16 mouse cellular contexts compared by ENCODE assay signal in genomic region chr11:58970831-58971530, GRCm38 (mm10). TPM values are rescaled to one million over a fixed set of nuclear protein-coding genes. Genes with fewer than 3 reads are reported as not detected.
DNase-seq lines count a peak whose midpoint lies in the region; ATAC-seq and TF ChIP-seq lines count a peak whose summit lies in the region.
"Had no signal": no experiment of that assay in that cellular context is flagged by ENCODE, and none has a peak within 500 bp of the region (broad histone marks: within the 10 kb centered on the region; RNA-seq: fewer than 3 reads in every experiment).

No protein-coding gene starts in this region.

- no peak for TF ChIP-seq POLR2A in kidney, adult 2 months (IDR thresholded peaks at IDR 0.05; ENCODE audit: low read depth, low read length)
- TF ChIP-seq POLR2A in bone marrow macrophage, adult 2 months (IDR thresholded peaks at IDR 0.05; ENCODE audit: borderline replicate concordance, low read depth, low read length) = no peak

- H3K27me3 ChIP-seq in embryonic facial prominence, embryonic 11.5 days (ENCODE audit: control insufficient read depth, insufficient read depth, low read length) = no peaks in the 10 kb centered on the region
- H3K27me3 ChIP-seq in embryonic facial prominence, embryonic 10.5 days (replicated peaks; ENCODE audit: low read depth, poor library complexity, severe bottlenecking) = no peaks in the 10 kb centered on the region
- no peaks in the 10 kb centered on the region for H3K27me3 ChIP-seq in kidney, embryonic 14.5 days (ENCODE audit: control insufficient read depth, insufficient read depth, low read length)
- no peaks in the 10 kb centered on the region for H3K27me3 ChIP-seq in kidney, adult 2 months (replicated peaks; ENCODE audit: control insufficient read depth, insufficient read depth, low read length)
- no peaks in the 10 kb centered on the region for H3K27me3 ChIP-seq in lung, embryonic 14.5 days (ENCODE audit: insufficient read depth, low read length)
- H3K27me3 ChIP-seq: intestine, embryonic 15.5 days; midbrain, embryonic 15.5 days; neural tube, embryonic 13.5 days; stomach, embryonic 15.5 days had no signal

- 90% methylated on average over 21 of the region's 21 CpGs for WGBS in embryonic facial prominence, embryonic 11.5 days
- WGBS in embryonic facial prominence, embryonic 10.5 days = 89% methylated on average over 21 of the region's 21 CpGs
- WGBS in kidney, embryonic 14.5 days = 93% methylated on average over 21 of the region's 21 CpGs
- 85% methylated on average over 21 of the region's 21 CpGs for WGBS in kidney, adult 2 months
- WGBS in lung, embryonic 14.5 days = 82% methylated on average over 21 of the region's 21 CpGs

- H3K9ac ChIP-seq in embryonic facial prominence, embryonic 11.5 days (replicated peaks; ENCODE audit: low read length) = no peak overlapping the region
- 0 out of 2 replicates have a peak overlapping the region, but pooled peaks have one; percentile 7 for H3K9ac ChIP-seq in kidney, embryonic 14.5 days (ENCODE audit: low read depth, low read length)
- H3K9ac ChIP-seq in lung, embryonic 14.5 days = no peak overlapping the region
- H3K9ac ChIP-seq: intestine, embryonic 15.5 days; midbrain, embryonic 15.5 days; neural tube, embryonic 13.5 days; stomach, embryonic 15.5 days had no signal

- peak; percentile 39; the same call in 1 of the 2 replicates for ATAC-seq in embryonic facial prominence, embryonic 11.5 days (replicated peaks; ENCODE audit: insufficient number of reproducible peaks, low FRiP score, low TSS enrichment, low read depth)
- ATAC-seq in kidney, embryonic 14.5 days (ENCODE audit: low FRiP score, low TSS enrichment) = no peak
- no peak for ATAC-seq in lung, embryonic 14.5 days (ENCODE audit: insufficient read depth)
- ATAC-seq: intestine, embryonic 15.5 days; midbrain, embryonic 15.5 days had no signal

- TF ChIP-seq CTCF in kidney, adult 2 months (conservative IDR thresholded peaks at IDR 0.05; ENCODE audit: insufficient read depth, insufficient read length, low read depth, low read length) = no peak
- peak; percentile 13; the same call in 1 of the 2 replicates for TF ChIP-seq CTCF in lung, embryonic 14.5 days (IDR thresholded peaks at IDR 0.05; ENCODE audit: low read depth)
- TF ChIP-seq CTCF in bone marrow macrophage, adult 2 months (IDR thresholded peaks at IDR 0.05; ENCODE audit: low read depth, low read length) = 0 out of 2 replicates have a peak, but pooled peaks have one; percentile 16

- H3K4me3 ChIP-seq in embryonic facial prominence, embryonic 11.5 days (ENCODE audit: low read depth, low read length) = no peak overlapping the region
- H3K4me3 ChIP-seq in embryonic facial prominence, embryonic 10.5 days = no peak overlapping the region
- H3K4me3 ChIP-seq in kidney, embryonic 14.5 days (ENCODE audit: low read length) = no peak overlapping the region
- H3K4me3 ChIP-seq in kidney, adult 2 months (ENCODE audit: insufficient read depth, low read depth, low read length) = no peak overlapping the region
- H3K4me3 ChIP-seq in lung, embryonic 14.5 days (ENCODE audit: low read depth, low read length) = no peak overlapping the region
- H3K4me3 ChIP-seq in bone marrow macrophage, adult 2 months (ENCODE audit: insufficient read depth, low read length) = no peak overlapping the region
- H3K4me3 ChIP-seq: intestine, embryonic 15.5 days; midbrain, embryonic 15.5 days; neural tube, embryonic 13.5 days; stomach, embryonic 15.5 days had no signal

- no peaks in the 10 kb centered on the region for H3K4me1 ChIP-seq in embryonic facial prominence, embryonic 11.5 days (ENCODE audit: control insufficient read depth, insufficient read depth, low read length)
- peaks cover 3% of the 10 kb centered on the region; the same call in 1 of the 2 replicates for H3K4me1 ChIP-seq in embryonic facial prominence, embryonic 10.5 days
- H3K4me1 ChIP-seq in kidney, embryonic 14.5 days (ENCODE audit: control insufficient read depth, insufficient read depth, low read length) = no peaks in the 10 kb centered on the region; the same call in 1 of the 2 replicates
- peaks cover 24% of the 10 kb centered on the region; the same call in 1 of the 2 replicates for H3K4me1 ChIP-seq in kidney, adult 2 months (ENCODE audit: control insufficient read depth, insufficient read depth, low read length)
- no peaks in the 10 kb centered on the region for H3K4me1 ChIP-seq in lung, embryonic 14.5 days (ENCODE audit: insufficient read depth)
- peaks cover 5% of the 10 kb centered on the region for H3K4me1 ChIP-seq in bone marrow macrophage, adult 2 months (ENCODE audit: control insufficient read depth, insufficient read depth, low read length)

- no peak overlapping the region for H3K4me2 ChIP-seq in embryonic facial prominence, embryonic 11.5 days (ENCODE audit: low read depth, low read length)
- H3K4me2 ChIP-seq in kidney, embryonic 14.5 days (replicated peaks; ENCODE audit: low read depth, low read length) = no peak overlapping the region
- H3K4me2 ChIP-seq in lung, embryonic 14.5 days = no peak overlapping the region
- H3K4me2 ChIP-seq: intestine, embryonic 15.5 days; midbrain, embryonic 15.5 days; neural tube, embryonic 13.5 days; stomach, embryonic 15.5 days had no signal

- DNase-seq in embryonic facial prominence, embryonic 11.5 days (ENCODE audit: low spot score) = no peak
- DNase-seq in embryonic facial prominence, embryonic 10.5 days (ENCODE audit: low spot score) = no peak
- DNase-seq in kidney, adult 2 months = no peak
- DNase-seq in lung, embryonic 14.5 days = no peak
- no peak for DNase-seq in lung, postnatal 4 days
- no peak for DNase-seq in adrenal gland, postnatal 25 days
- DNase-seq: cerebellum, adult 8-10 months; heart, postnatal 4 days; thymus, postnatal 25 days had no signal

- H3K9me3 ChIP-seq in embryonic facial prominence, embryonic 11.5 days (replicated peaks; ENCODE audit: control insufficient read depth, low read length) = no peaks in the 10 kb centered on the region
- no peaks in the 10 kb centered on the region for H3K9me3 ChIP-seq in embryonic facial prominence, embryonic 10.5 days
- no peaks in the 10 kb centered on the region for H3K9me3 ChIP-seq in kidney, embryonic 14.5 days (ENCODE audit: control insufficient read depth, low read length)
- no peaks in the 10 kb centered on the region for H3K9me3 ChIP-seq in lung, embryonic 14.5 days (ENCODE audit: low read depth, low read length)
- H3K9me3 ChIP-seq: intestine, embryonic 15.5 days; midbrain, embryonic 15.5 days; neural tube, embryonic 13.5 days; stomach, embryonic 15.5 days had no signal

- H3K36me3 ChIP-seq in embryonic facial prominence, embryonic 11.5 days (replicated peaks; ENCODE audit: control insufficient read depth, insufficient read depth, low read depth, low read length) = no peaks in the 10 kb centered on the region
- peaks cover 72% of the 10 kb centered on the region for H3K36me3 ChIP-seq in embryonic facial prominence, embryonic 10.5 days (replicated peaks)
- H3K36me3 ChIP-seq in kidney, embryonic 14.5 days (ENCODE audit: control insufficient read depth, insufficient read depth, low read length) = peaks cover 7% of the 10 kb centered on the region; the same call in 1 of the 2 replicates
- no peaks in the 10 kb centered on the region for H3K36me3 ChIP-seq in kidney, adult 2 months (ENCODE audit: control insufficient read depth, insufficient read depth, low read length)
- peaks cover 13% of the 10 kb centered on the region; the same call in 1 of the 2 replicates for H3K36me3 ChIP-seq in lung, embryonic 14.5 days (ENCODE audit: insufficient read depth)
- H3K36me3 ChIP-seq: intestine, embryonic 15.5 days; stomach, embryonic 15.5 days had no signal

- H3K27ac ChIP-seq in embryonic facial prominence, embryonic 11.5 days (replicated peaks; ENCODE audit: low read depth, low read length) = no peak overlapping the region
- H3K27ac ChIP-seq in embryonic facial prominence, embryonic 10.5 days (replicated peaks) = no peak overlapping the region
- H3K27ac ChIP-seq in kidney, embryonic 14.5 days (ENCODE audit: low read depth, low read length) = no peak overlapping the region
- no peak overlapping the region for H3K27ac ChIP-seq in kidney, adult 2 months (ENCODE audit: insufficient read depth, low read depth, low read length)
- no peak overlapping the region for H3K27ac ChIP-seq in lung, embryonic 14.5 days (ENCODE audit: low read depth)
- H3K27ac ChIP-seq in bone marrow macrophage, adult 2 months (ENCODE audit: insufficient read depth, low read depth, low read length) = no peak overlapping the region
- H3K27ac ChIP-seq: intestine, embryonic 15.5 days; midbrain, embryonic 15.5 days; neural tube, embryonic 13.5 days; stomach, embryonic 15.5 days had no signal

RNA-seq across cellular contexts. Expression of gene Trim11, which starts 6.9 kb away (rescaled TPM):
- polyA plus RNA-seq in embryonic facial prominence, embryonic 11.5 days (2014; fragmentation: Nextera tagmentation; extraction: Ambion mirVana) = 15.0 and 18.4 TPM in 2 replicates
- polyA plus RNA-seq in embryonic facial prominence, embryonic 10.5 days (2016; fragmentation: Nextera tagmentation; extraction: Ambion mirVana) = 19.0 and 19.1 TPM in 2 replicates
- 16.7 and 19.8 TPM in 2 replicates for polyA plus RNA-seq in kidney, embryonic 14.5 days (2014; fragmentation: Nextera tagmentation; extraction: Ambion mirVana)
- polyA plus RNA-seq in kidney, adult 2 months (2012; rRNA removed) = 19.4 and 20.7 TPM in 2 replicates
- 17.2 and 18.2 TPM in 2 replicates for polyA plus RNA-seq in lung, embryonic 14.5 days (2014; fragmentation: Nextera tagmentation; extraction: Ambion mirVana)
- 21.2 and 22.6 TPM in 2 replicates for polyA plus RNA-seq in bone marrow macrophage, adult 2 months (2012; ENCODE audit: insufficient read depth, insufficient read length, missing spikeins)
- total RNA-seq in adrenal gland, postnatal 25 days (2021) = 30.0 and 30.1 TPM in 2 replicates

RNA-seq across cellular contexts. Expression of gene Hist3h2a, which starts 16.5 kb away (rescaled TPM):
- polyA plus RNA-seq in embryonic facial prominence, embryonic 11.5 days (2014; fragmentation: Nextera tagmentation; extraction: Ambion mirVana) = 33.0 and 35.0 TPM in 2 replicates
- polyA plus RNA-seq in embryonic facial prominence, embryonic 10.5 days (2016; fragmentation: Nextera tagmentation; extraction: Ambion mirVana) = 17.8 and 19.0 TPM in 2 replicates
- polyA plus RNA-seq in kidney, embryonic 14.5 days (2014; fragmentation: Nextera tagmentation; extraction: Ambion mirVana) = 31.8 and 32.7 TPM in 2 replicates
- 29.0 and 29.5 TPM in 2 replicates for polyA plus RNA-seq in kidney, adult 2 months (2012; rRNA removed)
- polyA plus RNA-seq in lung, embryonic 14.5 days (2014; fragmentation: Nextera tagmentation; extraction: Ambion mirVana) = 18.1 and 18.5 TPM in 2 replicates
- 32.0 and 37.9 TPM in 2 replicates for polyA plus RNA-seq in bone marrow macrophage, adult 2 months (2012; ENCODE audit: insufficient read depth, insufficient read length, missing spikeins)
- total RNA-seq in adrenal gland, postnatal 25 days (2021) = 21.2 and 25.6 TPM in 2 replicates

RNA-seq across cellular contexts. Expression of gene Trim17, which starts 16.5 kb away (rescaled TPM):
- polyA plus RNA-seq in embryonic facial prominence, embryonic 11.5 days (2014; fragmentation: Nextera tagmentation; extraction: Ambion mirVana) = 0.14 and 0.39 TPM in 2 replicates
- 0.19 and 0.40 TPM in 2 replicates for polyA plus RNA-seq in embryonic facial prominence, embryonic 10.5 days (2016; fragmentation: Nextera tagmentation; extraction: Ambion mirVana)
- 0.63 and 0.65 TPM in 2 replicates for polyA plus RNA-seq in kidney, embryonic 14.5 days (2014; fragmentation: Nextera tagmentation; extraction: Ambion mirVana)
- 0.34 and 0.48 TPM in 2 replicates for polyA plus RNA-seq in kidney, adult 2 months (2012; rRNA removed)
- 0.14 and 0.22 TPM in 2 replicates for polyA plus RNA-seq in lung, embryonic 14.5 days (2014; fragmentation: Nextera tagmentation; extraction: Ambion mirVana)
- 0.28 TPM in 1 of 2 replicates, not detected in the other for polyA plus RNA-seq in bone marrow macrophage, adult 2 months (2012; ENCODE audit: insufficient read depth, insufficient read length, missing spikeins)
- total RNA-seq in adrenal gland, postnatal 25 days (2021) = 0.21 TPM in 1 of 2 replicates, not detected in the other
- total RNA-seq: granulocyte monocyte progenitor cell, adult 5-6 weeks had no signal

RNA-seq across cellular contexts. Expression of gene Hist3h2ba, which starts 22.3 kb away (rescaled TPM):
- polyA plus RNA-seq in embryonic facial prominence, embryonic 11.5 days (2014; fragmentation: Nextera tagmentation; extraction: Ambion mirVana) = 45.1 and 52.2 TPM in 2 replicates
- 23.0 and 25.0 TPM in 2 replicates for polyA plus RNA-seq in embryonic facial prominence, embryonic 10.5 days (2016; fragmentation: Nextera tagmentation; extraction: Ambion mirVana)
- 29.9 and 146 TPM in 2 replicates for polyA plus RNA-seq in kidney, embryonic 14.5 days (2014; fragmentation: Nextera tagmentation; extraction: Ambion mirVana)
- polyA plus RNA-seq in kidney, adult 2 months (2012; rRNA removed) = 3.0 and 5.3 TPM in 2 replicates
- polyA plus RNA-seq in lung, embryonic 14.5 days (2014; fragmentation: Nextera tagmentation; extraction: Ambion mirVana) = 9.0 and 9.5 TPM in 2 replicates
- polyA plus RNA-seq in bone marrow macrophage, adult 2 months (2012; ENCODE audit: insufficient read depth, insufficient read length, missing spikeins) = 1.4 TPM in 1 of 2 replicates, not detected in the other
- 8.5 and 9.6 TPM in 2 replicates for total RNA-seq in adrenal gland, postnatal 25 days (2021)

RNA-seq across cellular contexts. Expression of gene Rnf187, which starts 32.3 kb away (rescaled TPM):
- 315 and 331 TPM in 2 replicates for polyA plus RNA-seq in embryonic facial prominence, embryonic 11.5 days (2014; fragmentation: Nextera tagmentation; extraction: Ambion mirVana)
- 255 and 258 TPM in 2 replicates for polyA plus RNA-seq in embryonic facial prominence, embryonic 10.5 days (2016; fragmentation: Nextera tagmentation; extraction: Ambion mirVana)
- 229 and 304 TPM in 2 replicates for polyA plus RNA-seq in kidney, embryonic 14.5 days (2014; fragmentation: Nextera tagmentation; extraction: Ambion mirVana)
- 251 and 307 TPM in 2 replicates for polyA plus RNA-seq in kidney, adult 2 months (2012; rRNA removed)
- 273 and 293 TPM in 2 replicates for polyA plus RNA-seq in lung, embryonic 14.5 days (2014; fragmentation: Nextera tagmentation; extraction: Ambion mirVana)
- polyA plus RNA-seq in bone marrow macrophage, adult 2 months (2012; ENCODE audit: insufficient read depth, insufficient read length, missing spikeins) = 99.5 and 112 TPM in 2 replicates
- 154 and 161 TPM in 2 replicates for total RNA-seq in adrenal gland, postnatal 25 days (2021)
